Mouse (Mus musculus): ENCODE data around the gene Hspb2. TPM values are rescaled to one million over a fixed set of nuclear protein-coding genes. Genes with fewer than 3 reads are reported as not detected.

Gene Hspb2
- polyA plus RNA-seq, 1 experiment from 2014 or later: 1.5 TPM

- Histone ChIP-seq H3K4me2 (ENCODE audit: low read length) (no peak overlapping the region), H3K4me1 (ENCODE audit: control insufficient read depth, insufficient read depth, low read length) (no peaks in the 10 kb centered on the region), H3K27ac (replicated peaks; ENCODE audit: low read depth, low read length) (no peak overlapping the region), H3K36me3 (ENCODE audit: control insufficient read depth, insufficient read depth, low read length) (no peaks in the 10 kb centered on the region), H3K9ac (replicated peaks; ENCODE audit: low read length) (no peak overlapping the region), H3K27me3 (ENCODE audit: control insufficient read depth, insufficient read depth, low read length) (no peaks in the 10 kb centered on the region), H3K4me3 (replicated peaks; ENCODE audit: low read depth, low read length) (no peak overlapping the region), H3K9me3 (ENCODE audit: control insufficient read depth, low read length) (no peaks in the 10 kb centered on the region)
- ATAC-seq (ENCODE audit: low FRiP score, low TSS enrichment): no peak
- no peak for DNase-seq
- 74% methylated on average over 7 of the region's 7 CpGs for WGBS
Observed at GRCm38 (mm10) chr9:50753947-50754346, 1.8 kb upstream of the Hspb2 start.

GRCm38 (mm10) chr9:50752784-50753615, 846 bp upstream of the Hspb2 start:
- H3K9ac ChIP-seq (replicated peaks; ENCODE audit: low read length): no peak overlapping the region
- H3K27ac ChIP-seq (replicated peaks; ENCODE audit: low read depth, low read length): no peak overlapping the region
- H3K27me3 ChIP-seq (ENCODE audit: control insufficient read depth, insufficient read depth, low read length): no peaks in the 10 kb centered on the region
- no peak overlapping the region for H3K4me2 ChIP-seq (ENCODE audit: low read length)
- no peaks in the 10 kb centered on the region for H3K36me3 ChIP-seq (ENCODE audit: control insufficient read depth, insufficient read depth, low read length)
- 67% methylated on average over 17 of the region's 17 CpGs for WGBS
- H3K4me1 ChIP-seq (ENCODE audit: control insufficient read depth, insufficient read depth, low read length): no peaks in the 10 kb centered on the region
- no peak for ATAC-seq (ENCODE audit: low FRiP score, low TSS enrichment)
- no peak overlapping the region for H3K4me3 ChIP-seq (replicated peaks; ENCODE audit: low read depth, low read length)
- no peaks in the 10 kb centered on the region for H3K9me3 ChIP-seq (ENCODE audit: control insufficient read depth, low read length)
- peak; percentile 13 for DNase-seq

GRCm38 (mm10) chr9:50751323-50751722, 831 bp downstream of the Hspb2 start, which contains the start of gene Cryab:
Cryab (plus strand) TSS chr9:50751325.
- Histone ChIP-seq H3K27ac (replicated peaks; ENCODE audit: low read depth, low read length) (no peak within 1 kb of the TSS), H3K4me2 (ENCODE audit: low read length) (no peak within 1 kb of the TSS), H3K27me3 (ENCODE audit: control insufficient read depth, insufficient read depth, low read length) (no peaks in the 10 kb centered on the region), H3K9me3 (ENCODE audit: control insufficient read depth, low read length) (no peaks in the 10 kb centered on the region), H3K36me3 (ENCODE audit: control insufficient read depth, insufficient read depth, low read length) (no peaks in the 10 kb centered on the region), H3K4me3 (replicated peaks; ENCODE audit: low read depth, low read length) (no peak within 1 kb of the TSS), H3K4me1 (ENCODE audit: control insufficient read depth, insufficient read depth, low read length) (0 out of 2 replicates have a peak, but pooled peaks cover 3% of the 10 kb centered on the region), H3K9ac (replicated peaks; ENCODE audit: low read length) (no peak within 1 kb of the TSS)
- DNase-seq (no peak), ATAC-seq (ENCODE audit: low FRiP score, low TSS enrichment) (no peak)
- 79% methylated on average over 22 of the region's 22 CpGs for WGBS

- H3K4me2 ChIP-seq (ENCODE audit: low read length): no peak overlapping the region
- no peaks in the 10 kb centered on the region for H3K9me3 ChIP-seq (ENCODE audit: control insufficient read depth, low read length)
- 0 out of 2 replicates have a peak, but pooled peaks cover 8% of the 10 kb centered on the region for H3K4me1 ChIP-seq (ENCODE audit: control insufficient read depth, insufficient read depth, low read length)
- H3K27me3 ChIP-seq (ENCODE audit: control insufficient read depth, insufficient read depth, low read length): no peaks in the 10 kb centered on the region
- no peak overlapping the region for H3K9ac ChIP-seq (replicated peaks; ENCODE audit: low read length)
- no peak overlapping the region for H3K4me3 ChIP-seq (replicated peaks; ENCODE audit: low read depth, low read length)
- ATAC-seq (ENCODE audit: low FRiP score, low TSS enrichment) (no peak), DNase-seq (no peak)
- H3K36me3 ChIP-seq (ENCODE audit: control insufficient read depth, insufficient read depth, low read length): no peaks in the 10 kb centered on the region
- H3K27ac ChIP-seq (replicated peaks; ENCODE audit: low read depth, low read length): no peak overlapping the region
- 74% methylated on average over 6 of the region's 6 CpGs for WGBS
Observed at GRCm38 (mm10) chr9:50750706-50751105, 1.4 kb downstream of the Hspb2 start.

GRCm38 (mm10) chr9:50746214-50746677, 5.9 kb downstream of the Hspb2 start, which contains the start of gene 2310030G06Rik:
2310030G06Rik (minus strand) TSS chr9:50746536.
- H3K27me3 ChIP-seq (ENCODE audit: control insufficient read depth, insufficient read depth, low read length): peaks cover 3% of the 10 kb centered on the region; the same call in 1 of the 2 replicates
- no peak for ATAC-seq (ENCODE audit: low FRiP score, low TSS enrichment)
- peak within 1 kb of the TSS; percentile 59 for H3K4me2 ChIP-seq (ENCODE audit: low read length)
- H3K4me1 ChIP-seq (ENCODE audit: control insufficient read depth, insufficient read depth, low read length): 0 out of 2 replicates have a peak, but pooled peaks cover 8% of the 10 kb centered on the region
- H3K4me3 ChIP-seq (replicated peaks; ENCODE audit: low read depth, low read length): peak within 1 kb of the TSS; percentile 30
- no peaks in the 10 kb centered on the region for H3K36me3 ChIP-seq (ENCODE audit: control insufficient read depth, insufficient read depth, low read length)
- H3K9ac ChIP-seq (replicated peaks; ENCODE audit: low read length): peak within 1 kb of the TSS; percentile 43
- no peak within 1 kb of the TSS for H3K27ac ChIP-seq (replicated peaks; ENCODE audit: low read depth, low read length)
- no peaks in the 10 kb centered on the region for H3K9me3 ChIP-seq (ENCODE audit: control insufficient read depth, low read length)
- peak; percentile 46 for DNase-seq
- 1% methylated on average over 19 of the region's 19 CpGs for WGBS

GRCm38 (mm10) chr9:50745806-50746205, 6.3 kb downstream of the Hspb2 start:
- DNase-seq: no peak
- Histone ChIP-seq H3K4me1 (ENCODE audit: control insufficient read depth, insufficient read depth, low read length) (0 out of 2 replicates have a peak, but pooled peaks cover 8% of the 10 kb centered on the region), H3K9me3 (ENCODE audit: control insufficient read depth, low read length) (no peaks in the 10 kb centered on the region), H3K4me2 (ENCODE audit: low read length) (peak overlapping the region; percentile 59), H3K36me3 (ENCODE audit: control insufficient read depth, insufficient read depth, low read length) (no peaks in the 10 kb centered on the region), H3K27ac (replicated peaks; ENCODE audit: low read depth, low read length) (no peak overlapping the region), H3K9ac (replicated peaks; ENCODE audit: low read length) (0 out of 2 replicates have a peak overlapping the region, but pooled peaks have one; percentile 43), H3K4me3 (replicated peaks; ENCODE audit: low read depth, low read length) (peak overlapping the region; percentile 30; the same call in 1 of the 2 replicates), H3K27me3 (ENCODE audit: control insufficient read depth, insufficient read depth, low read length) (peaks cover 3% of the 10 kb centered on the region; the same call in 1 of the 2 replicates)
- 12% methylated on average over 7 of the region's 7 CpGs for WGBS
- ATAC-seq (ENCODE audit: low FRiP score, low TSS enrichment): no peak

- DNase-seq (no peak), ATAC-seq (ENCODE audit: low FRiP score, low TSS enrichment) (no peak)
- no peak overlapping the region for H3K9ac ChIP-seq (replicated peaks; ENCODE audit: low read length)
- no peak overlapping the region for H3K4me2 ChIP-seq (ENCODE audit: low read length)
- peaks cover 3% of the 10 kb centered on the region; the same call in 1 of the 2 replicates for H3K27me3 ChIP-seq (ENCODE audit: control insufficient read depth, insufficient read depth, low read length)
- H3K9me3 ChIP-seq (ENCODE audit: control insufficient read depth, low read length): no peaks in the 10 kb centered on the region
- 72% methylated on average over 2 of the region's 2 CpGs for WGBS
- H3K27ac ChIP-seq (replicated peaks; ENCODE audit: low read depth, low read length): no peak overlapping the region
- H3K36me3 ChIP-seq (ENCODE audit: control insufficient read depth, insufficient read depth, low read length): no peaks in the 10 kb centered on the region
- H3K4me1 ChIP-seq (ENCODE audit: control insufficient read depth, insufficient read depth, low read length): 0 out of 2 replicates have a peak, but pooled peaks cover 13% of the 10 kb centered on the region
- no peak overlapping the region for H3K4me3 ChIP-seq (replicated peaks; ENCODE audit: low read depth, low read length)
Observed at GRCm38 (mm10) chr9:50742744-50743143, 9.4 kb downstream of the Hspb2 start.

- 0 out of 2 replicates have a peak, but pooled peaks cover 13% of the 10 kb centered on the region for H3K4me1 ChIP-seq (ENCODE audit: control insufficient read depth, insufficient read depth, low read length)
- 85% methylated on average over 3 of the region's 3 CpGs for WGBS
- no peak for DNase-seq
Observed at GRCm38 (mm10) chr9:50742261-50742660, 9.9 kb downstream of the Hspb2 start.

More at GRCm38 (mm10) chr9:50742261-50742660, 9.9 kb downstream of the Hspb2 start:
- H3K36me3 ChIP-seq (ENCODE audit: control insufficient read depth, insufficient read depth, low read length): no peaks in the 10 kb centered on the region
- no peak overlapping the region for H3K9ac ChIP-seq (replicated peaks; ENCODE audit: low read length)
- ATAC-seq (ENCODE audit: low FRiP score, low TSS enrichment): no peak
- no peaks in the 10 kb centered on the region for H3K9me3 ChIP-seq (ENCODE audit: control insufficient read depth, low read length)
- peaks cover 3% of the 10 kb centered on the region; the same call in 1 of the 2 replicates for H3K27me3 ChIP-seq (ENCODE audit: control insufficient read depth, insufficient read depth, low read length)
- H3K27ac ChIP-seq (replicated peaks; ENCODE audit: low read depth, low read length): no peak overlapping the region
- H3K4me3 ChIP-seq (replicated peaks; ENCODE audit: low read depth, low read length): no peak overlapping the region
- no peak overlapping the region for H3K4me2 ChIP-seq (ENCODE audit: low read length)

Measured in midbrain, embryonic 14.5 days (tissue).